Mouse (Mus musculus) lung, embryonic 14.5 days (tissue): ENCODE measurements at regions not wholly inside any gene's neighbourhood (a gene's known extent, or its start where the extent isn't known, plus 50 kb on each side); places are given as distances from the start of the nearest gene placed in this dataset.

ENCODE experiments used
- ATAC-seq: fragments of 200-750 bp; cut with Nextera tagmentation; 2 replicates; pipeline ENCODE4 v1.8.0; 2017; ENCODE audit warnings: mild to moderate bottlenecking, moderate TSS enrichment, moderate library complexity; ENCODE audit not compliant: insufficient read depth
- DNase-seq: peaks from one replicate; pipeline ENCODE4 v3.0.0-alpha.2; 2015
- H3K27ac ChIP-seq: fragments of 300-500 bp; sonication (generic); 2 replicates; pipeline ENCODE4 v1.5.1; 2014; ENCODE audit warnings: low read depth, mild to moderate bottlenecking, moderate library complexity
- H3K27me3 ChIP-seq: fragments of 300-500 bp; sonication (generic); 2 replicates; pipeline ENCODE4 v1.6.1; 2014; ENCODE audit warnings: low read length, control low read depth; ENCODE audit not compliant: insufficient read depth
- H3K36me3 ChIP-seq: fragments of 300-500 bp; sonication (generic); 2 replicates; pipeline ENCODE4 v1.6.1; 2014; ENCODE audit warnings: control low read depth; ENCODE audit not compliant: insufficient read depth
- H3K4me1 ChIP-seq: fragments of 300-500 bp; sonication (generic); 2 replicates; pipeline ENCODE4 v1.6.1; 2014; ENCODE audit warnings: antibody characterized with exemption, control low read depth; ENCODE audit not compliant: insufficient read depth
- H3K4me2 ChIP-seq: fragments of 300-500 bp; sonication (generic); 2 replicates; pipeline ENCODE4 v1.6.1; 2014; ENCODE audit warnings: mild to moderate bottlenecking
- H3K4me3 ChIP-seq: fragments of 300-500 bp; sonication (generic); 2 replicates; pipeline ENCODE4 v1.5.1; 2014; ENCODE audit warnings: low read depth, low read length
- H3K9ac ChIP-seq: fragments of 300-500 bp; sonication (generic); 2 replicates; pipeline ENCODE4 v1.6.1; 2014
- H3K9me3 ChIP-seq: fragments of 300-500 bp; sonication (generic); 2 replicates; pipeline ENCODE4 v1.6.1; 2016; ENCODE audit warnings: low read depth, low read length, control low read depth
- CTCF ChIP-seq: IDR thresholded peaks from 2 replicates; pipeline ENCODE4 v1.5.1; 2016; ENCODE audit warnings: antibody characterized with exemption, low read depth
- WGBS: fragments of 180-500 bp; shearing (Covaris S2); extraction: QIAGEN DNeasy Blood & Tissue Kit; methylation state at CpG from one replicate; pipeline ENCODE4 v1.1.7; 2014; 5-methylcytosine and 5-hydroxymethylcytosine counted together

GRCm38 (mm10) chr1:91640551-91640950 is 100.2 kb downstream of the Asb1 start:
- Histone ChIP-seq H3K4me2 (no peak overlapping the region), H3K4me1 (no peaks in the 10 kb centered on the region), H3K4me3 (no peak overlapping the region), H3K36me3 (no peaks in the 10 kb centered on the region), H3K9ac (no peak overlapping the region), H3K27me3 (no peaks in the 10 kb centered on the region), H3K9me3 (no peaks in the 10 kb centered on the region), H3K27ac (no peak overlapping the region)
- WGBS, result 57% methylated on average over 5 of the region's 5 CpGs
- TF ChIP-seq CTCF, result no peak
- no peak for DNase-seq
- no peak for ATAC-seq

GRCm38 (mm10) chr1:91658991-91659441 is 118.7 kb downstream of the Asb1 start:
- H3K27ac ChIP-seq, result no peak overlapping the region
- H3K27me3 ChIP-seq, result no peaks in the 10 kb centered on the region
- no peak overlapping the region for H3K4me2 ChIP-seq
- H3K4me3 ChIP-seq, result no peak overlapping the region
- WGBS, result 68% methylated on average over 13 of the region's 15 CpGs
- H3K36me3 ChIP-seq, result no peaks in the 10 kb centered on the region
- no peaks in the 10 kb centered on the region for H3K4me1 ChIP-seq
- H3K9me3 ChIP-seq, result no peaks in the 10 kb centered on the region
- no peak for TF ChIP-seq CTCF
- H3K9ac ChIP-seq, result no peak overlapping the region
- ATAC-seq (no peak), DNase-seq (peak; percentile 27)

- Histone ChIP-seq H3K36me3 (no peaks in the 10 kb centered on the region), H3K4me3 (no peak overlapping the region), H3K9me3 (no peaks in the 10 kb centered on the region), H3K27ac (no peak overlapping the region), H3K4me2 (no peak overlapping the region), H3K9ac (no peak overlapping the region), H3K27me3 (no peaks in the 10 kb centered on the region), H3K4me1 (no peaks in the 10 kb centered on the region)
- ATAC-seq, result no peak
- TF ChIP-seq CTCF, result no peak
- WGBS, result 67% methylated on average over 8 of the region's 8 CpGs
- peak; percentile 28 for DNase-seq
Observed at GRCm38 (mm10) chr1:91659486-91659885, 119.1 kb downstream of the Asb1 start.

GRCm38 (mm10) chr1:91663289-91663688 is 122.9 kb downstream of the Asb1 start:
- ATAC-seq, result no peak
- H3K27me3 ChIP-seq, result no peaks in the 10 kb centered on the region
- no peak overlapping the region for H3K4me2 ChIP-seq
- H3K4me3 ChIP-seq, result no peak overlapping the region
- H3K4me1 ChIP-seq, result no peaks in the 10 kb centered on the region
- WGBS, result 87% methylated on average over 2 of the region's 2 CpGs
- no peak overlapping the region for H3K9ac ChIP-seq
- H3K27ac ChIP-seq, result no peak overlapping the region
- no peak for DNase-seq
- H3K36me3 ChIP-seq, result no peaks in the 10 kb centered on the region
- no peak for TF ChIP-seq CTCF
- H3K9me3 ChIP-seq, result no peaks in the 10 kb centered on the region

- ATAC-seq, result no peak
- no peaks in the 10 kb centered on the region for H3K4me1 ChIP-seq
- no peaks in the 10 kb centered on the region for H3K27me3 ChIP-seq
- H3K27ac ChIP-seq, result no peak overlapping the region
- no peaks in the 10 kb centered on the region for H3K36me3 ChIP-seq
- H3K4me3 ChIP-seq, result no peak overlapping the region
- no peak for DNase-seq
- H3K4me2 ChIP-seq, result no peak overlapping the region
- 88% methylated on average over 12 of the region's 12 CpGs for WGBS
- no peaks in the 10 kb centered on the region for H3K9me3 ChIP-seq
- TF ChIP-seq CTCF, result no peak
- H3K9ac ChIP-seq, result no peak overlapping the region
Observed at GRCm38 (mm10) chr1:91664622-91665021, 124.3 kb downstream of the Asb1 start.

- Histone ChIP-seq H3K4me1 (no peaks in the 10 kb centered on the region), H3K27me3 (no peaks in the 10 kb centered on the region), H3K4me2 (no peak overlapping the region), H3K9me3 (no peaks in the 10 kb centered on the region), H3K4me3 (no peak overlapping the region), H3K9ac (no peak overlapping the region), H3K27ac (no peak overlapping the region), H3K36me3 (no peaks in the 10 kb centered on the region)
- ATAC-seq, result no peak
- no peak for TF ChIP-seq CTCF
- no peak for DNase-seq
- 58% methylated on average over 6 of the region's 6 CpGs for WGBS
Observed at GRCm38 (mm10) chr1:91668530-91668929, 128.2 kb downstream of the Asb1 start.

- TF ChIP-seq CTCF, result no peak
- Histone ChIP-seq H3K4me1 (no peaks in the 10 kb centered on the region), H3K9ac (no peak overlapping the region), H3K9me3 (no peaks in the 10 kb centered on the region), H3K27ac (no peak overlapping the region), H3K4me2 (no peak overlapping the region), H3K4me3 (no peak overlapping the region), H3K27me3 (no peaks in the 10 kb centered on the region), H3K36me3 (no peaks in the 10 kb centered on the region)
- ATAC-seq, result no peak
- 55% methylated on average over 13 of the region's 13 CpGs for WGBS
- DNase-seq, result peak; percentile 11
Observed at GRCm38 (mm10) chr1:91670980-91671379, 130.3 kb upstream of the Twist2 start.

GRCm38 (mm10) chr1:91674082-91674655 is 127.1 kb upstream of the Twist2 start:
- H3K9ac ChIP-seq, result no peak overlapping the region
- no peak overlapping the region for H3K4me2 ChIP-seq
- TF ChIP-seq CTCF, result no peak
- no peak overlapping the region for H3K27ac ChIP-seq
- no peaks in the 10 kb centered on the region for H3K27me3 ChIP-seq
- no peaks in the 10 kb centered on the region for H3K4me1 ChIP-seq
- no peak overlapping the region for H3K4me3 ChIP-seq
- no peaks in the 10 kb centered on the region for H3K36me3 ChIP-seq
- 76% methylated on average over 6 of the region's 6 CpGs for WGBS
- ATAC-seq, result no peak
- H3K9me3 ChIP-seq, result no peaks in the 10 kb centered on the region
- no peak for DNase-seq
